Mouse (Mus musculus) adrenal gland, adult 8-10 months (tissue): ENCODE results near the gene Cdc34b. TPM values are rescaled to one million over a fixed set of nuclear protein-coding genes. Genes with fewer than 3 reads are reported as not detected.
"Not testable (repeated sequence)": the region's sequence is repeated elsewhere in the genome, so short reads cannot be mapped to it uniquely, and the experiment has no call there.

Experiments
- DNase-seq: peaks from one replicate; pipeline ENCODE4 v3.0.0; 2022
- total RNA-seq, 4 experiments: library from RNA; stranded (reverse); gene quantifications; 2 replicates each; pipeline ENCODE4 v1.2.4; 2022

Gene Cdc34b
- total RNA-seq, result under 1 TPM in 2 of 4 experiments, not detected in 2; 0.41 to 0.56 TPM

GRCm38 (mm10) chr11:94741732-94742272 lies at the start of gene Cdc34b:
Gene Cdc34b (plus strand): TSS chr11:94741782.
- DNase-seq, result no peak

- not testable (repeated sequence) for DNase-seq
Measured at GRCm38 (mm10) chr11:94692502-94692901, 49.1 kb upstream of the Cdc34b start.

- DNase-seq, result no peak
Measured at GRCm38 (mm10) chr11:94695508-94695907, 46.1 kb upstream of the Cdc34b start.

- no peak for DNase-seq
Measured at GRCm38 (mm10) chr11:94697140-94697539, 44.4 kb upstream of the Cdc34b start.

- DNase-seq, result no peak
Measured at GRCm38 (mm10) chr11:94697703-94698464, 43.7 kb upstream of the Cdc34b start.

GRCm38 (mm10) chr11:94699399-94699798 lies 42.2 kb upstream of the Cdc34b start:
- DNase-seq, result no peak

GRCm38 (mm10) chr11:94701401-94702215 lies 40.0 kb upstream of the Cdc34b start:
- no peak for DNase-seq

- DNase-seq, result no peak
Measured at GRCm38 (mm10) chr11:94702216-94702610, 39.4 kb upstream of the Cdc34b start.

GRCm38 (mm10) chr11:94704020-94704419 lies 37.6 kb upstream of the Cdc34b start:
- no peak for DNase-seq

- DNase-seq, result no peak
Measured at GRCm38 (mm10) chr11:94704472-94704871, 37.1 kb upstream of the Cdc34b start, which contains the start of gene Gm11541. Gene Gm11541 (minus strand): TSS chr11:94704499.

- DNase-seq, result no peak
Measured at GRCm38 (mm10) chr11:94713246-94713860, 28.2 kb upstream of the Cdc34b start.

GRCm38 (mm10) chr11:94715622-94716021 lies 26.0 kb upstream of the Cdc34b start:
- no peak for DNase-seq

- DNase-seq, result peak; percentile 8
Measured at GRCm38 (mm10) chr11:94716754-94717153, 24.8 kb upstream of the Cdc34b start.

- DNase-seq, result no peak
Measured at GRCm38 (mm10) chr11:94717239-94717638, 24.3 kb upstream of the Cdc34b start.

- DNase-seq, result no peak
Measured at GRCm38 (mm10) chr11:94718113-94718909, 23.3 kb upstream of the Cdc34b start.

- DNase-seq, result no peak
Measured at GRCm38 (mm10) chr11:94719216-94719615, 22.4 kb upstream of the Cdc34b start.

GRCm38 (mm10) chr11:94727306-94727705 lies 14.3 kb upstream of the Cdc34b start:
- no peak for DNase-seq

GRCm38 (mm10) chr11:94728545-94728944 lies 13.0 kb upstream of the Cdc34b start:
- no peak for DNase-seq

- no peak for DNase-seq
Measured at GRCm38 (mm10) chr11:94729565-94729964, 12.0 kb upstream of the Cdc34b start.

GRCm38 (mm10) chr11:94730261-94730660 lies 11.3 kb upstream of the Cdc34b start:
- peak; percentile 23 for DNase-seq

GRCm38 (mm10) chr11:94731229-94731628 lies 10.4 kb upstream of the Cdc34b start:
- no peak for DNase-seq

GRCm38 (mm10) chr11:94732773-94733172 lies 8.8 kb upstream of the Cdc34b start:
- peak; percentile 13 for DNase-seq
